Mouse (Mus musculus) C3H10T1/2 (cell line): Measurements from ENCODE around the gene Glipr1. TPM values are rescaled to one million over a fixed set of nuclear protein-coding genes. Genes with fewer than 3 reads are reported as not detected.

Experiments used
- polyA plus RNA-seq, 2 experiments: library from polyadenylated mRNA; unstranded; fragments of >200 nt; fragmentation: generic; extraction: Trizol; gene quantifications; one replicate each; pipeline ENCODE4 v1.2.1; 2012; ENCODE audit warnings: missing spikeins in 2 of 2

Gene Glipr1
- 10 to 100 TPM; 33.4 to 94.3 TPM for polyA plus RNA-seq

DNA sequence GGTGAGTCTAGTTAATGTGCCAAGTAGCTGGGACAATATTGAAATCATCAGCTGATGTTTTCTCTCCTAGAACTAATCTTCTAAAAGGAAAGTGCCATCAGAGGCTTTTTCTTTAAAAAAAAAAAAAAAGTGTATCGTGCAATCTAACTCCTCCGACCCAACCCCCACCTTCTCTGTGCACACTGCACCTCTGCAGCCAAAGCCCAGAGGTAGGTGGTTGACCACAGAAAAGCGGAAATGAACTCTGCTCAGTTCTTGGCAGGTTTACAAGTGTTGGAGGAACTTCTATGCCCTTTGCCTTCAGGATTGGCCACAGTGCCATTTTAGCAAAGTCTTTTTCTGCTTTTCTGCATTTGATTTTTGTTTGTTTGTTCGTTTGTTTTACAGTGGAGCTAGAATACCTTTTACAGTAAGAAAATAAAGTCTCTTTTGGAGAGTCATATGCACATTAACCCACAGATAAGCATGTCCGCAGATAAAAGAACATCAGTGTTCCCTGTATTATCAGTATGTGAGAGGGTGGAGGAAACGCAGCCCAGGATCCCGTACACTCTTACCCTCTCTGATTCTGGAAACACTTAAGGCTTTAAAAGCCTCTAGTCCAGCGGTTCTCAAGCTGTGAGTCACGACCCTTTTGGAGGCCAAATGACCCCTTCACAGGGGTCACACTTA lies at the start of gene Glipr1:
Gene Glipr1 (minus strand): TSS at position 88 of the 672 bp plus-strand sequence.

DNA sequence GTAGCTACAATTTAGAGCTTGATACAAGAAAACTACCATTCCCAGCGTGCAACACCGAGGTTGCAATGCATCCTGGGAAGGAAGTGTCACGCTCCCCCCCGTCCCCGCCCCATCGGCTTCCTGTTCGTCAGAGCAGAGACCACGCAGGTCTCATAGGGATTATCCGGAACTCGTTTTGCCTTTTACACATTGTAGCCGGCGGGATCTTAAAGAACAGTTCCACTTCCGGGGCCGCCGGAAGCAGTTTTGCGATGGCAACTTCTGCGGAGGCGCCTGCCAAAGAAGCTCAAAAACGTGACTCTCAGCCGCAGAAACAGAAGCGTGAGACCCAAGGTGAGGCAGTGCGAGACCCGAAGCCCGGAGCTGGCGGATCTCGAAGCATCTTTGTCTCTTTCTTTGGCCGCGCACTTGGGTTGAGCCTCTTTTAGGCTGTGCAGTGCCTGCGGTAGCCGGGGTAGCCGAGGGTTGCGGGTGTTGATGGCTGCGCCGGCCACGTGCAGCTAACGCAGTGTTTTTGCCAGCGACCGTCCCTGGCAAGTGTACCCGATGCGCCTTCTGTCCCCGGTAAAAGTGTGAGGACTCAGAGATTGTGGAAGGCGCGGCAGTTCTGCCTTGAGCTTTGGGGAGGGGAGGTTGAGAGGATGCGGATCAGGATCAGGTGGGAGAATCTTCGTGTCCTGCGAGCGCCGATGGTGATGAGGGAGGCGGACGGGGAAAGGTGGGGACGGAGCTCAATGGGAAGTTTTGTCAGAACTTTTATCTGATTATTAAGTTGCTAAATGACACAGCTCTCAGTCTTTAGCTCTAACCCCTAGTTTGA lies 29.7 kb downstream of the Glipr1 start, which contains the start of gene Krr1:
Gene Krr1 (plus strand): TSS at position 123 of the 820 bp plus-strand sequence.

Other genes with a start within 250 kb of the Glipr1 start
- 1 to 10 TPM; 1.2 to 5.7 TPM for gene Krr1, start 30.0 kb downstream of the Glipr1 start, polyA plus RNA-seq
- not detected for gene Glipr1l1, start 57.6 kb upstream of the Glipr1 start, polyA plus RNA-seq
- not detected for gene Glipr1l2, start 80.7 kb upstream of the Glipr1 start, polyA plus RNA-seq
- not detected for gene Glipr1l3, start 157.7 kb upstream of the Glipr1 start, polyA plus RNA-seq
- gene Caps2, start 161.0 kb upstream of the Glipr1 start, polyA plus RNA-seq, result under 1 TPM; 0.01 to 0.91 TPM